Mouse (Mus musculus) ES-Bruce4 (cell line): ENCODE data around the gene Epc2.

ENCODE experiments used
- CTCF ChIP-seq: IDR thresholded peaks from one replicate; pipeline ENCODE4 v1.8.1; 2011; ENCODE audit warnings: low read depth, low read length
- POLR2A ChIP-seq: IDR thresholded peaks from one replicate; pipeline ENCODE4 v1.8.1; 2011; ENCODE audit warnings: low read length; ENCODE audit not compliant: insufficient read depth

DNA sequence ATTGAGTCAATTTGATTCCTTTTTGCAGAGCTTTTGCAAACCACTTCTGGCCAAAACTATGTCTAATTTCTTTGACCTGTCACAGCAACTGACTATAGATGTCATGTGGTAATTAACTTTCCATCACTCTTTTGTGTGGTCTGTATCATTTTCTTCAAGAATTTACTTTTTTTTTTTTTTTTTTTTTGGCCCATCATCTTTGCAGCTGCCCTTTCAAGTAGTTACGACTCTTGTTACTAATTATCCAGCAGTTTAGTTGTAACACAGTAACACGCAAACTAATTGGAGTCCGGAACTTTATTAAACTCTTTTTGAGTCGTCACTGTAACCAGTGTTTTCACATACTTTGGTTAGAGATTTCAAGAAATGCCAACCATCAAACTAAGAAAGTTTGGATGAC, 819 bp upstream of the Epc2 start:
- TF ChIP-seq CTCF (no peak), POLR2A (no peak)
